Mouse (Mus musculus) embryo, embryonic 9.5 days (tissue): Measurements from ENCODE around the gene Ctsj.
"Not testable (repeated sequence)": the region's sequence is repeated elsewhere in the genome, so short reads cannot be mapped to it uniquely, and the experiment has no call there.

Experiments used
- DNase-seq: peaks from one replicate; pipeline ENCODE4 v3.0.0-alpha.2; 2017; ENCODE audit errors: extremely low spot score

The Ctsj gene

GRCm38 (mm10) chr13:61005859-61006258, at the start of gene Ctsj:
Gene Ctsj, minus strand, starts transcription at chr13:61005959.
- DNase-seq = no peak

DNA sequence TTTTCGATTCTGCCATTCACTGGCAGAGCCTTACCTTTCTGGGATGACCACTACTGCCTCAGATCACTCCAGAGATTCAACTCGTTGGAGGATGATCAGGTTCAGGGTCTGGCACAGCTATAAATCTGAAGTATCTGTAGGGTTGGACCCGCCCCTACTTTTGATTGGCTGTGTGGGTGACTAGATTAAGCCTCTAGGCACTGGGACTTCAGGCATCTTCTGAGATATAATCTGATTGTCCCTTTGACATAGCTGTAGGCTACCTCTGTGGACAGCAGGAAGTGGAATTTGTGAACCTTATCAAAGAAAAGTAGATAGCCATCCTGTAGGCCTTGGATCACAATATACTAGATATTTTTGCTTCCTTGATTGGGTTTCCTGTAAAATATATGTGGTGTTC, 34.8 kb upstream of the Ctsj start, which contains the start of gene Ctsq:
TSS of gene Ctsq (minus strand) at position 101 of the 400 bp plus-strand sequence.
- DNase-seq = no peak

DNA sequence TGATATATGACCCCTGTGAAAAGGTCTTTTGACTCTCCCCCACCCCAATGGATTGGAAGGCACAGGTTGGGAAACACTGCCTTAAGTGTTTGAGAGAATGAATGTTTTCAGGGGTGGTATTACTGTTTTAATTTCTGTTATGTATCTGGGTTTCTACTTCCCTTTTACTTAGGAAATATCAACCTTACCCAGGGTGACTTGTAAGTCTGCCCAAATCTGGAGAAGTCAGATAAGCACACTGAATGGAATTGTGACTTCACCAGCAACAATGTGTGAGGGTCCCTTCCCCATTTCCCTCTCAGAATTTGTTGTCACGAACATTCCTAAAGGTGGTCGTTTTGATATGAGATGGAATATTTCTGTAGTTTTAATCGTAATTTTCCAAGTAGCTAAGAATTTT, 17.0 kb upstream of the Ctsj start:
- no peak for DNase-seq

DNA sequence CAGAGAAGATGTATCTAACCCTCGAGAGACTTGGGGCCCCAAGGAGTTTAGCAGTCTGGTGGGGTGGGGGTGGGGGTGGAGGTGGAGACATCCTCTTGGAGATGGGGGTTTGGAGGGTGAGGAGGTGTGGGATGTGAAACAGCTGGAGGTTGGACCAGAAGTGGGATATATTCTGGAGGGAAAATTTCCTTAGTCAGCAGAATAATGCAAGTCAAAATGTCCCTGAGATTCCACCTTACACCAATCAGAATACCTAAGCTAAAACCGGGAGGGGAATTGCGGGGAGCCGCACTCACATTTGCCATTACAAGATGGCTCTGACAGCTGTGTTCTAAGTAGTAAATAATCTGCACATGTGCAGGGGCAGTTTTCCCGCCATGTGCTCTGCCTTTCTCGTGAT, 16.1 kb upstream of the Ctsj start:
- no peak for DNase-seq

- DNase-seq = no peak
Measured at GRCm38 (mm10) chr13:61010171-61010570, 4.4 kb upstream of the Ctsj start.

- no peak for DNase-seq
Measured at GRCm38 (mm10) chr13:60997600-60997999, 8.2 kb downstream of the Ctsj start.

- not testable (repeated sequence) for DNase-seq
Measured at GRCm38 (mm10) chr13:60986915-60987314, 18.8 kb downstream of the Ctsj start.

DNA sequence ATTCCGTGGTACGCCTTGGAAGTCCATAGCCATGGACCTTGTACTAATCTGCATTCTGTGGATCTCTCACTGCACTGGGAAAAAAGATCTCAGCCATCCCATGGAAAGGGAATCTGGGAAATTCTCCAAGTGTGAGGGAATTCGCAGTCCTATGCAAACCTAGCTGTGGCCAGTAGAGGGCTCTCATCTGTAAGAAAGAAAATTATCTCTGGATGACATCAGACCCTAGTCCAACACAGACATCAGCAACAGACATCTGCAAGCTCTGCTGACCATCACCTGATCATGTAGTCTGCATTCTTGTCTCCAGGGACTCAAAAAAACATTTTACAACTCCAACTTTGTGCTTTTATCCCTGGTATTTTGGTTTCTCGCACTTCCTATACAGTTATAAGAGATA, 33.4 kb downstream of the Ctsj start:
- not testable (repeated sequence) for DNase-seq

DNA sequence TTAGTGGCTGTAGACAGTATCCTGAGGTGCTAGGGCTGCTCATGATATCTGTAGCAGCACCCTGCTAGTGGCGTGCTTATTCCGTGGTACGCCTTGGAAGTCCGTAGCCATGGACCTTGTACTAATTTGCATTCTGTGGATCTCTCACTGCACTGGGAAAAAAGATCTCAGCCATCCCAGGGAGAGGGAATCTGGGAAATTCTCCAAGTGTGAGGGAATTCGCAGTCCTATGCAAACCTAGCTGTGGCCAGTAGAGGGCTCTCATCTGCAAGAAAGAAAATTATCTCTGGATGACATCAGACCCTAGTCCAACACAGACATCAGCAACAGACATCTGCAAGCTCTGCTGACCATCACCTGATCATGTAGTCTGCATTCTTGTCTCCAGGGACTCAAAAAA, 41.8 kb downstream of the Ctsj start:
- not testable (repeated sequence) for DNase-seq

DNA sequence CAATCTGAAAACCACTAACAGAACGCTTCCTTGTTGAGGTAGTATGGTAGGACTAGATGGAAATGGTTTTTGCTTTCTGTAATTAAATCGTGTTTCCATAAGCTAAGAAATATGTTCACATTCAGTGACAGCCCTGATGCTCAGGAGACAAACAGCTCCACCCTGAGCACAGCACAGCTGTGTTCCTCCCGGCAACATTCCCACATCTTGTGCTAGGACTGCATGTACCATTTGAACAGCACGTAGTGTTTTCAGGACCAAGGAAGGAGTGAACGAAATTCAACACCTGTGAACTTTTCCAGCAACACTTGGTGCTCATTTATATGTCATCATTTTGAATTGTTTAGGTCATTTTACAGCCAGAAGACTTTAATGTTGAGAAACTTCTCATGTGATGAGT, 44.1 kb downstream of the Ctsj start:
- DNase-seq = no peak
